Mouse (Mus musculus) left cerebral cortex, adult 8-10 months (tissue): ENCODE results near the gene Cxcl13. TPM values are rescaled to one million over a fixed set of nuclear protein-coding genes. Genes with fewer than 3 reads are reported as not detected.
"Not testable (repeated sequence)": the region's sequence is repeated elsewhere in the genome, so short reads cannot be mapped to it uniquely, and the experiment has no call there.

Source experiments
- DNase-seq, 2 experiments: peaks; one replicate each; pipeline ENCODE4 v3.0.0; 2022; ENCODE audit warnings: low spot score in 2 of 2
- total RNA-seq, 4 experiments: library from RNA; stranded (reverse); gene quantifications; 2 replicates each; pipeline ENCODE4 v1.2.4; 2022

Cxcl13 gene
- total RNA-seq = 1 to 10 TPM in 1 of 4 experiments, under 1 TPM in 1, not detected in 2; 0.30 to 1.1 TPM

- DNase-seq = no peak
These were observed at the start of gene Cxcl13 for GRCm38 (mm10) chr5:95956651-95957050. Cxcl13 (plus strand) TSS chr5:95956951.

DNA sequence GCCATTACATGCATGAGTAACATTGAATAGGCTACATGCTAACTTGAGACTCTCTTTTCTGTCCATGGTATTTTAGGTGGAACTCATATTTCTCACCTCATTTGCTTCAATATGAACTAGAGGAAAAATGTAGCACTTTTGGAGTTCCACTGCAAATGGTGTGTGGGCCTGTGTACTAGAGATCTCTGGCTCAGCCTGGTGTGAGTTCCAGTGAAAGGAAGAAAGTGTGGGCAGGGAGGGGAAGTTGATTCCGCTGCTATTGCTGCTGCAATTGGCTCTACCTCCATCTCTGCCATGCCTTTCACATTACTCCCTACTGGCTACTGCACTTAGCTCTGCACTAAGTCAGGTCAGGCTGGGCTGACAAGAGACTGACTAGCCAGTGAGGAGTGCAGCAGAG lies 45.7 kb upstream of the Cxcl13 start:
- no peak for DNase-seq

- DNase-seq = no peak
These were observed 38.3 kb upstream of the Cxcl13 start for GRCm38 (mm10) chr5:95918491-95918890.

GRCm38 (mm10) chr5:95924023-95924422 lies 32.7 kb upstream of the Cxcl13 start:
- no peak for DNase-seq

- no peak for DNase-seq
These were observed 31.4 kb upstream of the Cxcl13 start for GRCm38 (mm10) chr5:95925204-95925930.

DNA sequence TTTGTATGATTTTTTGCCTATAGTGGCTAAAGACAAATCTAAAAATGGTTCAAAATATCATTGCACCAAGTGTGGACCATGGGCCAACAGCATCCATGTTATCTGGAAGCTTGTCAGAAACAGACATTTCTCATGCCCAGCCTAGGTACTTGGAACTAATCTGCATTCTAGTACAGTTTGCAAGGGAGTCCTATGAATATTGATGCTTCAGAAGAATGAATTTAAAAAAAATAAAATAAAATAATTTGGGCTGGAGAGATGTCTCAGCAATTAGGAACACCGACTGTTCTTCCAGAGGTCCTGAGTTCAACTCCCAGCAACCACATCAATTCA lies 30.9 kb upstream of the Cxcl13 start:
- DNase-seq = no peak

DNA sequence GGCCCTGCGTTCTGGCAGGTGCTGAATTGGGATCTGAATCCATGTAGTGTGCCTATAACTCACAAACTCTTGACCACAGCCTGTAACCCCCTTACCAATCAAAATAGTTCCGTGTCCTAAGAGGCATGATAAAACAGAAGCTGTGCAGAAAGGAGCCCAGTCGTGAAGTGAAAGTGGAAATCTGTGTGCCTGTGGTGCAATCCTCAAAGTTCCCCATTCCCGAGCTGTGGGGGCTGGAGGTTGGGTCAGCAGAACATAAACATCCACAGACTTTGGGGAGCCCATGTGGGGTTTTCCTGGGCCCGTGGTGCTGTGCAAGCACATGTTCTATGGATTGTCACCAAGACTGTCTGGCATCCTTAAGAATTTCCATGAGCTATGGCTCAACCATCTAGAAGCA lies 21.7 kb upstream of the Cxcl13 start:
- DNase-seq = no peak

- no peak for DNase-seq
These were observed 20.7 kb upstream of the Cxcl13 start for GRCm38 (mm10) chr5:95936068-95936467.

- no peak for DNase-seq
These were observed 19.6 kb upstream of the Cxcl13 start for GRCm38 (mm10) chr5:95937129-95937528.

DNA sequence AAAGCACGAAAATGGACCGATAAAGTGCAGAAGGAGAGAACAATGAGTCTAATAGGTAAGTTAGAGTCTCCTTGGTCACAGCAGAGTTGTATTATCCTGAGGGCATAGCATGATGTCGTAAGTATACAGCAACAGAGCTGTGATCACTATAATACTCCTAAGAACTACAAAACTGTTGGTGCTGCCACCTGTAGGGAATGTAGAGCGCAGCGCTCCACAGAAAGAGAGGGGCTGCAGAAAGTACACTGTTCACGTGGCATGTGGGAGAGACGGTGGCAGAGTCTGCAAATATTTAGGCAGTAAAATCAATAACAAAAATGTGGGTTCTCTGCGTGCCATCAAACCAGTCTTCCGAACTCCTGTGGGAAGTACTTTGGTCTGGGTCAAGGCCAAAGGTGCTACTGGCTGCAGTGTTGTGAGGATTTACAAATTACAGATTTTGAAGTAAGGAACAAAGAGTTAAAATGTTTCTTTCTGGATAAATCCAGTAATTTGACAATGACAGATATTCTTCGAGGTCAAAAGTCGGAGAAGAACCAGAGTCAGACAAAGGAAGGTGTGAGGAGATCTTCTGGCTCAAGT lies 18.6 kb upstream of the Cxcl13 start:
- DNase-seq = no peak

DNA sequence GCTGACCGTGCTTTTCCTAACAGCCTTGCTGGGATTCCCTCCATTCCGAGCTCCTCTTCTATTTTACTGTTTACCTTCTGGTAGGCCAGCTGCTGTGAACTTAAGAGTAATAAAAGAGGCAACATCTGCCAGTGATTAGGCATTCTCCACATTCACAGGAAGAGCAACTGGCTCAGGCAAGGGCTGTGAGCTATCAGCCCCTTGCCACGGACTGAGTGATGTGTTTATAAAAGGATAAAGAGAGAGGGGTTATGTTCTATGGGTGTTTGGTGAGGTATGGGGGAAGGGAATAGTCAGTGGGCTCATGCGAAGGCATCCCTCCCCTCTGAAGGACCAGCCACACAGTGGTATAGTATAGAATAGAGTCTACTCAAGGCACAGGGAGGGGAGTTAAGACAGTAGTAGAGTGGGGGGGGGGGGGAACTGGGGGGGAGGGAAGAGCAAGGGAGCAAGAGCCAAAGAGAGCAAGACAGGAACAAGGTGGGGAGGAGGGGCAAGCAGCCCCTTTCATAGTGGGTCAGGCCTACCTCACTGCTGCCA lies 16.0 kb upstream of the Cxcl13 start:
- DNase-seq = no peak

DNA sequence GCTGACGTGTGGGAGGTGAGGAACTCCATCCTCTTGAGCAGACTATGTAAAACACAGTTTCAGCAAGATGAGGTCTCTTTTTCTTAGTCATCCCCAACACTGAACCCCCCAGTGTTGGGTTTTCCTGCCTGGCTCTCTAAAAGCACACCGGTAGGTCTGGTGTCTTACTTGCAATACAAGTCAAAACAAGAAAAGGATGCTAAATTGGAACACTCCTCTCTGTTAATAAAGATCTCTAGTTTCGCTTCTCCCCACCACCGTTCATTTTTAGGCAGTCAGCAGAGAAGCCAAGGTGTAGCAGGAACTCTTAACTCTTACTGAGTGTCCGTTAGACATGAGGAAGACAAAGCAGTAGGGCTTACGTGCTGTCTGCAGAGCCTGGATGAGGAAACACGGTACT lies 15.2 kb upstream of the Cxcl13 start:
- no peak for DNase-seq

DNA sequence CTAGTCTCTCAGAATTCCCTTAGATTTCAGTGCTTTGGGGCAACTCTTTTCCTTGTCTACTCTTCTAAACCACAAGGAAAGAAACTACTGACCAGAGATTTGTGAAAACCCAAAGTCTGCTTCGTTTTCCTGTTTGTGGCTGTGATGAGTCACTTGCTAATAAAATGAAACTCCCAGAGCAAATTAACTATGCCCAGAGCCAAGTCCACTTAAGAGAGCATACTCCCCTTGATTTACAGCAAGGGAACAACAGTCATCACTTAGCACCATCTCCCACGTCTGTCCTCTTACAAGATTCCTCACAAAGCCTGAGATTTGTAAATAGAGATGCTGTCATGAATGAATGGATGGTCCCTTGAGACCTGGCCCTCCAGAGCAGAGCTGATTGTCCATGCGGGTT lies 11.6 kb upstream of the Cxcl13 start:
- no peak for DNase-seq

DNA sequence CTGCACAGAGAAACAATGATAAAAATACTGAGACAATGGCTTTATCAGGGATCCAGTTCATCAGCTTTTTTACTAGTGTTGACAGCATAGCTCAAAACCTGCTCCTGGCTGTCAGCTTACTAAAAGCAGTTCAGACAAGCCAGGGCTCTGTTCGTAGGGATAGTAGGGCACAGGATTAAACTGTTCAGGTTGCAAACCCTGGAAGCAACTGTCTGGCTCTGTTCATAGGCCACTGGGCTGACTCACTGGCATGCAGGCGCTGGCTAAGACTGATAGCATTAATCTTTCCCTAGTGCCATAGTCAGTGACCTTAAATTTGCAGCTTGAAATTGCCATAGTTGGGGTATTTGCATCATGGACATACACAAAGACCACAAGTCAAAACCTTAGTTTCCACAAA lies 10.4 kb upstream of the Cxcl13 start:
- DNase-seq = no peak

GRCm38 (mm10) chr5:95948641-95949040 lies 8.1 kb upstream of the Cxcl13 start:
- DNase-seq = no peak

- no peak for DNase-seq
These were observed 6.6 kb upstream of the Cxcl13 start for GRCm38 (mm10) chr5:95949946-95950701.

GRCm38 (mm10) chr5:95964940-95965339 lies 8.2 kb downstream of the Cxcl13 start:
- no peak for DNase-seq

GRCm38 (mm10) chr5:95966621-95967020 lies 9.9 kb downstream of the Cxcl13 start:
- no peak for DNase-seq

DNA sequence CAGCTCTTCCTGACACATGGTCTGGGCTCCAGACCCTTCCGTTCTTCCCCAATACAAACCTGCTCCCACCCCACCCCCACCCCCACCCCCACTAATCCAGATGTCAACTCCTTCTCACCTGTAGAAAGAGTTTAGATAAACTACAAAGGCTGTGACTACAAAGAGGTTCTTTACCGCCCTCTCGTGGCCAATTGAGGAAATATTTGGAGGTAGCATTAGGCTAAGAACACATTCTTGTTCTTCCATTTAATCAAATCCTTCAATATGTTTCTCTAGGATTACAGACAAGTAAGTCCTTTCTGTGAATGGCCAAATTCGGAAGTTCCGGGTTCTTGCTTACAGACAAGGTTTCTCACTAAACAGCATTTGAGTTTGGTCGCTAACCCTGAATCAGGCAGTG lies 14.1 kb downstream of the Cxcl13 start:
- peak in 1 of 2 experiments; percentile 15 for DNase-seq

- DNase-seq = no peak
These were observed 15.5 kb downstream of the Cxcl13 start for GRCm38 (mm10) chr5:95972208-95972607.

GRCm38 (mm10) chr5:95973806-95974205 lies 17.1 kb downstream of the Cxcl13 start:
- not testable (repeated sequence) for DNase-seq

DNA sequence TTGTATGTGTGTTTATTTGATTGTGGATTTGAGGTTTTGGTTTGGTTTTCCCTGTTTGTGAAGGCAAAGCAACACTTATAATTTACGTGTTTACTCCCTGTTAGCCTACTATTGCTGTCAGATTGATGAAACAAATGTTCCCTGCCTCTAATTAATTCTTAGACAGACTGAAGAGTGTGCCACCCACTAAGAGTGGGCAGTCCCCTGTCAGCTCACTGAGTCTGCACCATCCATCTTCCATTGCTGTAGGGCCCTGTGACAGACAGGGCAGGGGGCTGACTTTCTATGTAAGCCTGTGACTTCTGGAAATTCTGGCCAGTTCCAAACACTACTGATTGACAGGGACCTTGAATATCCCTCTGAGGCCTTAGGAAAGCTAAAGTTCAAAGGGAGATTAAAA lies 19.5 kb downstream of the Cxcl13 start:
- DNase-seq = no peak
